Mouse (Mus musculus): Measurements from ENCODE around the gene Plekhg6.

DNA sequence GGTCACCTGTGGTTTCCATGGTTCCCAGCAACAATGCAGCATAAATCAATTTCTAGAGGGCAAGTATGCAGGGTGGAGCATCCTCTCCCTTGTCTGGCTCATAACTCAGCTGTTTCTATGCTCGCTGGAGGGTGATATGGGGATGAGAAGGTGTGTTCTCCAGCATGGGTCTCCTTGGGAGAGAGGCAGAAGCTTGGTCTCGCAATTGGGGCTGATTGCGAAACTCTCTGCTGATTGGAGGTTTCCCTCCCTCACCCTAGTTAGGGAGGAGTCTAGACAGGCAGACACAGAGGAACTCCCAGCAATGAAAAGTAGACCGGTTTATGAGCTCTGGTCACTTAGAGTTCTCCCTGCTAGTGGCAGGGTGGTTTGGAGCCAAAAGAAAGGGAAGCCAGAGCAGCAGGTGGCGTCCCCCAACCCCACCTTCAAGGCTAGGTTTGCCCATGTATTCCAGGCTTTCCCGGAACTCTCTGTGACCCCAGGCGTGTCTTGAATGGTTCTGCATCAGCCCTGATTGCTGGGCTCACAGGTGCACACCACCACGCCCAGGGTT lies 30.5 kb upstream of the Plekhg6 start:
- TF ChIP-seq POLR2A (IDR thresholded peaks at IDR 0.05; ENCODE audit: borderline replicate concordance, control insufficient read depth, low read depth, low read length): no peak
- no peak for TF ChIP-seq CTCF (IDR thresholded peaks at IDR 0.05; ENCODE audit: control insufficient read depth, insufficient read depth, low read length)

Measured in bone marrow, adult 2 months (tissue).